Mouse (Mus musculus) forebrain, embryonic 10.5 days (tissue): ENCODE results near the gene Slc29a2. TPM values are rescaled to one million over a fixed set of nuclear protein-coding genes. Genes with fewer than 3 reads are reported as not detected.

ENCODE experiments used
- DNase-seq: peaks from one replicate; pipeline ENCODE4 v3.0.0-alpha.2; 2017; ENCODE audit warnings: low spot score; ENCODE audit errors: extremely low spot score
- H3K27ac ChIP-seq: fragments of 300-500 bp; sonication (generic); 2 replicates; pipeline ENCODE4 v1.5.1; 2016; ENCODE audit warnings: mild to moderate bottlenecking
- H3K27me3 ChIP-seq: fragments of 300-500 bp; sonication (generic); 2 replicates; pipeline ENCODE4 v1.6.1; 2016; ENCODE audit warnings: mild to moderate bottlenecking; ENCODE audit not compliant: poor library complexity, severe bottlenecking
- H3K36me3 ChIP-seq: fragments of 300-500 bp; sonication (generic); replicated peaks from 2 replicates; pipeline ENCODE4 v1.6.1; 2016; ENCODE audit warnings: mild to moderate bottlenecking, moderate library complexity
- H3K4me1 ChIP-seq: fragments of 300-500 bp; sonication (generic); 2 replicates; pipeline ENCODE4 v1.6.1; 2016
- H3K4me3 ChIP-seq: fragments of 300-500 bp; sonication (generic); 2 replicates; pipeline ENCODE4 v1.5.1; 2016; ENCODE audit warnings: mild to moderate bottlenecking, moderate library complexity
- H3K9me3 ChIP-seq: fragments of 300-500 bp; sonication (generic); 2 replicates; pipeline ENCODE4 v1.6.1; 2016; ENCODE audit warnings: mild to moderate bottlenecking, moderate library complexity
- WGBS: fragments of 180-500 bp; shearing (Covaris S2); methylation state at CpG from one replicate; pipeline ENCODE4 v1.1.7; 2016; 5-methylcytosine and 5-hydroxymethylcytosine counted together
- polyA plus RNA-seq: library from polyadenylated mRNA; unstranded; fragments of >200 nt; fragmentation: Nextera tagmentation; extraction: Ambion mirVana; gene quantifications from 2 replicates; pipeline ENCODE4 v1.2.1, GENCODE M21; 2016

Slc29a2 gene
- polyA plus RNA-seq, 1 experiment from 2014 or later: 9.3 TPM

GRCm38 (mm10) chr19:5004925-5005324 is 18.7 kb upstream of the Slc29a2 start:
- peaks cover 16% of the 10 kb centered on the region for H3K4me1 ChIP-seq
- H3K27ac ChIP-seq: no peak overlapping the region
- 74% methylated on average over 4 of the region's 4 CpGs for WGBS
- no peak overlapping the region for H3K4me3 ChIP-seq
- peaks cover 17% of the 10 kb centered on the region for H3K27me3 ChIP-seq
- H3K36me3 ChIP-seq: no peaks in the 10 kb centered on the region
- no peak for DNase-seq
- H3K9me3 ChIP-seq: peaks cover 10% of the 10 kb centered on the region

- WGBS: 84% methylated on average over 8 of the region's 8 CpGs
- no peaks in the 10 kb centered on the region for H3K9me3 ChIP-seq
- peaks cover 9% of the 10 kb centered on the region for H3K4me1 ChIP-seq
Measured at GRCm38 (mm10) chr19:5013138-5013537, 10.5 kb upstream of the Slc29a2 start.

GRCm38 (mm10) chr19:5014961-5015398 is 8.7 kb upstream of the Slc29a2 start:
- WGBS: 18% methylated on average over 8 of the region's 8 CpGs
- Histone ChIP-seq H3K4me1 (peaks cover 9% of the 10 kb centered on the region), H3K36me3 (no peaks in the 10 kb centered on the region), H3K4me3 (no peak overlapping the region), H3K9me3 (no peaks in the 10 kb centered on the region), H3K27me3 (no peaks in the 10 kb centered on the region), H3K27ac (no peak overlapping the region)
- no peak for DNase-seq

More at GRCm38 (mm10) chr19:5013138-5013537, 10.5 kb upstream of the Slc29a2 start:
- no peak for DNase-seq
- Histone ChIP-seq H3K27me3 (no peaks in the 10 kb centered on the region), H3K36me3 (no peaks in the 10 kb centered on the region), H3K27ac (no peak overlapping the region), H3K4me3 (no peak overlapping the region)

GRCm38 (mm10) chr19:5016221-5016742 is 7.4 kb upstream of the Slc29a2 start:
- peaks cover 9% of the 10 kb centered on the region for H3K4me1 ChIP-seq
- DNase-seq: no peak

GRCm38 (mm10) chr19:5016782-5017181 is 6.9 kb upstream of the Slc29a2 start:
- Histone ChIP-seq H3K36me3 (no peaks in the 10 kb centered on the region), H3K27ac (no peak overlapping the region), H3K4me3 (peak overlapping the region; percentile 19), H3K9me3 (no peaks in the 10 kb centered on the region), H3K4me1 (peaks cover 9% of the 10 kb centered on the region), H3K27me3 (no peaks in the 10 kb centered on the region)
- DNase-seq: peak; percentile 69
- 24% methylated on average over 12 of the region's 12 CpGs for WGBS

More at GRCm38 (mm10) chr19:5016221-5016742, 7.4 kb upstream of the Slc29a2 start:
- H3K27me3 ChIP-seq: no peaks in the 10 kb centered on the region
- no peaks in the 10 kb centered on the region for H3K36me3 ChIP-seq
- H3K27ac ChIP-seq: no peak overlapping the region
- H3K9me3 ChIP-seq: no peaks in the 10 kb centered on the region
- peak overlapping the region; percentile 19; the same call in 1 of the 2 replicates for H3K4me3 ChIP-seq
- WGBS: 56% methylated on average over 10 of the region's 10 CpGs

GRCm38 (mm10) chr19:5017611-5018010 is 6.0 kb upstream of the Slc29a2 start:
- Histone ChIP-seq H3K36me3 (no peaks in the 10 kb centered on the region), H3K27ac (no peak overlapping the region), H3K27me3 (no peaks in the 10 kb centered on the region), H3K4me1 (peaks cover 9% of the 10 kb centered on the region), H3K9me3 (no peaks in the 10 kb centered on the region), H3K4me3 (no peak overlapping the region)
- DNase-seq: no peak
- 92% methylated on average over 4 of the region's 4 CpGs for WGBS

GRCm38 (mm10) chr19:5018191-5018590 is 5.5 kb upstream of the Slc29a2 start:
- Histone ChIP-seq H3K4me3 (no peak overlapping the region), H3K27ac (no peak overlapping the region), H3K36me3 (no peaks in the 10 kb centered on the region), H3K27me3 (no peaks in the 10 kb centered on the region), H3K4me1 (peaks cover 10% of the 10 kb centered on the region), H3K9me3 (no peaks in the 10 kb centered on the region)
- no peak for DNase-seq
- WGBS: 78% methylated on average over 3 of the region's 3 CpGs

GRCm38 (mm10) chr19:5021416-5021815 is 2.2 kb upstream of the Slc29a2 start:
- WGBS: 94% methylated on average over 2 of the region's 2 CpGs
- Histone ChIP-seq H3K4me3 (no peak overlapping the region), H3K9me3 (no peaks in the 10 kb centered on the region), H3K4me1 (peaks cover 26% of the 10 kb centered on the region), H3K27me3 (no peaks in the 10 kb centered on the region), H3K27ac (no peak overlapping the region), H3K36me3 (peaks cover 11% of the 10 kb centered on the region)
- DNase-seq: no peak

GRCm38 (mm10) chr19:5026111-5026510 is 2.5 kb downstream of the Slc29a2 start:
- Histone ChIP-seq H3K27me3 (no peaks in the 10 kb centered on the region), H3K9me3 (no peaks in the 10 kb centered on the region), H3K4me3 (no peak overlapping the region; the same call in 1 of the 2 replicates), H3K4me1 (peaks cover 23% of the 10 kb centered on the region), H3K36me3 (peaks cover 58% of the 10 kb centered on the region), H3K27ac (no peak overlapping the region)
- DNase-seq: no peak
- 95% methylated on average over 8 of the region's 8 CpGs for WGBS

GRCm38 (mm10) chr19:5032686-5033085 is 9.0 kb downstream of the Slc29a2 start:
- H3K36me3 ChIP-seq: peaks cover 46% of the 10 kb centered on the region
- no peak overlapping the region for H3K4me3 ChIP-seq
- no peaks in the 10 kb centered on the region for H3K9me3 ChIP-seq
- H3K4me1 ChIP-seq: peaks cover 11% of the 10 kb centered on the region
- no peaks in the 10 kb centered on the region for H3K27me3 ChIP-seq
- no peak overlapping the region for H3K27ac ChIP-seq
- DNase-seq: no peak
- 89% methylated on average over 3 of the region's 3 CpGs for whole genome bisulfite sequencing

GRCm38 (mm10) chr19:5036577-5036976 is 12.9 kb downstream of the Slc29a2 start:
- no peaks in the 10 kb centered on the region for H3K9me3 ChIP-seq
- peaks cover 7% of the 10 kb centered on the region for H3K36me3 ChIP-seq
- peaks cover 11% of the 10 kb centered on the region for H3K27me3 ChIP-seq
- H3K4me3 ChIP-seq: no peak overlapping the region
- H3K27ac ChIP-seq: no peak overlapping the region
- 83% methylated on average over 4 of the region's 4 CpGs for WGBS
- peaks cover 45% of the 10 kb centered on the region for H3K4me1 ChIP-seq
- no peak for DNase-seq

- DNase-seq: peak; percentile 90
- Histone ChIP-seq H3K27me3 (peaks cover 11% of the 10 kb centered on the region), H3K27ac (peak overlapping the region; percentile 94), H3K4me3 (peak overlapping the region; percentile 92), H3K9me3 (no peaks in the 10 kb centered on the region), H3K4me1 (peaks cover 57% of the 10 kb centered on the region), H3K36me3 (peaks cover 4% of the 10 kb centered on the region)
- 7% methylated on average over 32 of the region's 32 CpGs for WGBS
Measured at GRCm38 (mm10) chr19:5037678-5038571, 14.3 kb downstream of the Slc29a2 start.

- Histone ChIP-seq H3K4me3 (peak within 1 kb of the TSS; percentile 92), H3K9me3 (no peaks in the 10 kb centered on the region), H3K4me1 (peaks cover 57% of the 10 kb centered on the region), H3K36me3 (peaks cover 12% of the 10 kb centered on the region), H3K27ac (peak within 1 kb of the TSS; percentile 94), H3K27me3 (peaks cover 11% of the 10 kb centered on the region)
- under 1% methylated on average over 44 of the region's 44 CpGs for WGBS
- DNase-seq: peak; percentile 91
Measured at GRCm38 (mm10) chr19:5038709-5039156, 15.1 kb downstream of the Slc29a2 start, which contains the start of the genes B4gat1 and AC124502.3. TSS of gene B4gat1 (plus strand) at chr19:5038826. TSS of gene AC124502.3 (plus strand) at chr19:5038891.
